Mouse (Mus musculus): ENCODE data around the gene Wdfy2.
"Not testable (repeated sequence)": the region's sequence is repeated elsewhere in the genome, so short reads cannot be mapped to it uniquely, and the experiment has no call there.

Wdfy2 gene

DNA sequence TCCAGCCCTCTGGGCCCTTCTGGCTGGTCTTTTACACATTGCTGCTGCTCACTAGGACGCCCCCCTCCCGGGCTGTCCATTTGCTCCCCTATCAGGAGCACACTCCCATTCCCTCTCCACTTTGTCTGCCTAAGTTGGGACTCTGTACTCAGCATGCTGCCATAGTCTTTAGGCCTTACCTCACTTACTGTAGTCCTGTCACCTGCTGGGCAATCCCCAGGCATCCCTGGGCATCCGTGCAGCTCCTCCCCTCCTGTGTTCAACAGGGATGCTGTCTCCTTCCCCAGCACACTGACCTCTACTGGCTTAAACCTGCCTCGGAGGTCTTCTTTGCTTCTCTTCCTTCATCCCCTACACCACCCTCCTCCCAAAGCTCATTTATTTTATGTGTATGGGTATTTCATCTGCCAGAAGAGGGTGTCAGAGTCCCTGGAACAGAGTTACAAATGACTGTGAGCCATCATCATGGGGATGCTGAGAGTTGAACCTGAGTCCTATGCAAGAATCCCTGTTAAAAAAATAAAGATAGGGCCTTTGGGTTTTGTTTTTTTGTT lies 44.7 kb downstream of the Wdfy2 start:
- peak; percentile 33 for DNase-seq

DNA sequence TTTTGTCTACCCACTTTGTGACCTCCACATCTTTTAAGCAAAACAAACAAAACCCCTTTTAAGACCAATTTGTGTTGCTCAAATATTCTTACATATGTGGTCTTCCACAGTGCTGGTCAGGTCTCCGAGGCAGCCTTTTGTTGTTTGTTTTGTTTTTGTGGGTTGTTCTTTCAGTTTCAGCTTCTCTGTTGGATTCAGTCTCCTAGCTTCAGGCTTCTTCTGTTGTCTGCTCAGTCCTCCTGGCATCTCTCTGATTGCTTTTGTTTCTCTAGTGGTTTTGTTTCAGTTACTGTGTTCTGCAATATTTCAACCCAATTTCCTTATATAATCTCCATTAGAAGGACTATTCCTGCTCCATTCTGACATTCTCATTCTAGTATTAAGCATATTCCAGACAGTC lies 46.1 kb downstream of the Wdfy2 start:
- no peak for DNase-seq

DNA sequence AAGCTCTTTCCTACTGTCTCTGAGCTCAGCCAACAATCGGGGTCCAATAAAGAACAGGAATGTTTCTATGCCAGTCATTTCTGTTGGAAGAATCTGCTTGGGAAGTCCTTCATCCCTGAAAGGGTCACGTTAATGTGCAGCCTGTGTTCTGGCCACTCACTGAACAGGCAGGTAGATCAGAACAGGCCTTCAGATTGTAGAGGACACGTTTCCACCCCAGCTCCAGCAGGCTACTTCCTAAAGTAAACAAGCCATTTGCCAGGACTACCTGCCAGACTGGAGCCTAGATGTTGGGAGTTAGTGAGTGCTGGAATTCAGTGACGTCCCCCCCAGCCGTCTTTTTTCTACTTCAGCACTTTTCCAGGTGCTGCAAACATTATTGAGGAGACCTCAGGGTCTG lies 46.7 kb downstream of the Wdfy2 start:
- no peak for DNase-seq

DNA sequence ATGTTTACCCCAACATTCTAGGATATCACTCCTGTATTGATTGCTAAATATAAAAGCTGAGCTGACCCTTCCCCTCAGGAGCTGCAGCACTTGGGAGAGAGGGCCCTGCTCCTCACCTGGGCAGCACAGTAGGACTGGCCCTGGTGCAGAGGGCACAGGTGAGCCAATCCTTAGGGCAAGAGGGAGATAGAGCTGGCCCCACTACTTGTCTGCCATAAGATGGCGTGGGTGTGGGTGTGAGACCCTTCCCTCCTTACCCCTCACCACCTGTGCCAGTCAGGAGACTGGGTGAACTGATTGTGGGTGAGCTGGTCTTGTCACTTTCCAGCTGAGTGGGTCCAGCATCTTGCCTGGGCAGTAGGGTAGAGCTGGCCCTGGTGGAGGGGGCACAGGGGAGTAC lies 47.2 kb downstream of the Wdfy2 start:
- DNase-seq, result no peak

DNA sequence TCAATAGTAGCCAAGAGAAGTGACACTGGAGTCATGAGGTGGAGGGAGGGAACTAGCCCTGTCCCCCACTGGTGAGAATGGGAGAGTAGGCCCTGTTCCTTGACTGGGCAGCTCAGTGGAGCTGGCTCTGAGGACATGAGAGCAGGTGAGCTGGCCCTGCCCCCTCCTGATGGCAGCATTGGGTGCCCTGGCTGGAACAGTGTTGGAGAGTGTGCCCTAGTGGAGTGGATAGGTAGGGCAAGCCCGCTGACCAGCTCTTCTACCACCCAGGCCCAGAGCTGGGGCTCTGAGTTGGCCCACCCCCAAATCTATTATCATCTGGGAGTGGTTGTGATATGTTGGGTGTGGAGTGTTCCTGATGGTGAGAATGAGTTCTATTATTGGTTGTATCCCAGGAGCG lies 47.7 kb downstream of the Wdfy2 start:
- no peak for DNase-seq

DNA sequence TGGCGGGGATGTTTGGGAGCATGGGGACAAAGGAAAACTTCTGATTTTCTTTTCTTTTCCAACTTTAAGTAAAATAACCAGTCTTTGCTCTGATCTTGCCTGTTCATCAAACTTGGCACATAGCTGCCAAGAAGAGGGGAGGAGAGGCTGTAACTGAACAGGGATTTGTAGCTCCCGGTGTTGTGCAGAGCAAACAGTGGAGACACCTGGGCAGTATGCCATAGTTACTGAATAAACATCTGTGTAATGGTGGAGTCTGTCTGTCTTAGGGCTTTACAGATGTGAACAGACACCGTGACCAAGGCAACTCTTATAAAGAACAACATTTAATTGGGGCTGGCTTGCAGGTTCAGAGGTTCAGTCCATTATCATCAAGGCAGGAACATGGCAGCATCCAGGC lies 53.9 kb downstream of the Wdfy2 start:
- DNase-seq, result no peak

DNA sequence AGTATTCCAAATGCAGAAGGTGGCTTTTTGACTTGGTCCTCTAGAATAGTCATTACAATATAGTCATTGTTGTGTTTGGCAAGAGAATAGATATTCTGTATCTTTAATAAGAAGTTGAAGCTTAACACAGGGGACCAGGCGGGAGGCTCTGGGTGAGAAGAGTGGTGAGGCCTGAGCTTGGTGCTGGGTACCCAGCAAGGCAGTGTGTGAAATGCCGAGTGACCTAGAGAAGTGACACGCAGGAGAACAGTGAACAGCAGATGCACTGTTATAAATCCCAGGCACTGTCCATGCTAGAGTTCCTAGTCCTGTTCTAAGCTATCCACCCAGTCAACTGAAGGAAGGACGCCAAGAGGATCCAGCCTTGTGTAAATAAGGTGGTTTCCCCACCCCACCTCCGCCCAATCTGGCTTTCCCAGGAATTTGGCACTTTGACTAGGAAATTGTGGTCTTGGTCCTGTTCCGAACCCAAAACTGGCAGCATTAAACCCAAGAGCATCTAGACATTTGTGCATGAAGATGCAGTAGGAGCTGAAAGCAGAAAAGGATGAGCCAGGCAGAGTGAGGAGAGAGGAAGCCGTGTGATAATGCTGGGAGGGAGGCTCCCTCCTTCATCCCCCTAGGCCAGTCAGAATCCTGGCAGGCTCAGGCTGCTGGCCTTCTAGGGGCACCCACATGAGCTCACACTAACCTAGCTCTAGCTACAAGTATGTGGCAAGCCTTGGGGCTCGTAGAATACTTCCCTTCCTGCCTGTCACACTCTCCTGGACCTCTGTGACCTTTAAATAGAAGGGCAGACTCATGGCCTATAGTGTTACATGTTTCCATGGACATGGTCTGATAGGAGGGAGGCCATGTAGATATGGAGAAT lies 55.5 kb downstream of the Wdfy2 start:
- no peak for DNase-seq

DNA sequence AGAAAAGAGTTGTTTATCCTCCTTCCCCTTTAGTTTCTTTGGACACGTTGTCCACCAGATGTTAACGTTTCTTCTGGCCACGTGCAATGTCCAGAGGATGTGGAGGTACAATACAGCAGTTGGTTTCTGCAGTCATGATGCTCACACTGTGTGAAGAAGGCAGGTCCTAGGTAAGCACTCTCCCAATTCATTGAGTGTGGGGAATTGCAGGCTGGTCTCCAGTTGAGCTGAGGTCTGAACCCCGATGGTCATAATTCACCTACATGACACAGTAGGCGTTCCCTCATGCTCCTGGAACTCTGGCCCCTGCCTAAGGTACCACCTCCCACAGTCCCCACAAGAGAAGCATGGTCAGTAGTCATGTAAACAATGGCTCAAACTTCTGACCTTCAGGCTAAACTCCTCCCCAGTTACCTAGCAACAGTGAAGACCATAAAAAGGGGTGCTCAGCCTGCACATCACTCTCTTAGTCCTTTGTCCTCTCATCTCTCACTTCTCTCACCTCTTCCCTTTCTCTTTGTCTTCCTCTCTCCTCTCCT lies 56.2 kb downstream of the Wdfy2 start:
- DNase-seq, result not testable (repeated sequence)

DNA sequence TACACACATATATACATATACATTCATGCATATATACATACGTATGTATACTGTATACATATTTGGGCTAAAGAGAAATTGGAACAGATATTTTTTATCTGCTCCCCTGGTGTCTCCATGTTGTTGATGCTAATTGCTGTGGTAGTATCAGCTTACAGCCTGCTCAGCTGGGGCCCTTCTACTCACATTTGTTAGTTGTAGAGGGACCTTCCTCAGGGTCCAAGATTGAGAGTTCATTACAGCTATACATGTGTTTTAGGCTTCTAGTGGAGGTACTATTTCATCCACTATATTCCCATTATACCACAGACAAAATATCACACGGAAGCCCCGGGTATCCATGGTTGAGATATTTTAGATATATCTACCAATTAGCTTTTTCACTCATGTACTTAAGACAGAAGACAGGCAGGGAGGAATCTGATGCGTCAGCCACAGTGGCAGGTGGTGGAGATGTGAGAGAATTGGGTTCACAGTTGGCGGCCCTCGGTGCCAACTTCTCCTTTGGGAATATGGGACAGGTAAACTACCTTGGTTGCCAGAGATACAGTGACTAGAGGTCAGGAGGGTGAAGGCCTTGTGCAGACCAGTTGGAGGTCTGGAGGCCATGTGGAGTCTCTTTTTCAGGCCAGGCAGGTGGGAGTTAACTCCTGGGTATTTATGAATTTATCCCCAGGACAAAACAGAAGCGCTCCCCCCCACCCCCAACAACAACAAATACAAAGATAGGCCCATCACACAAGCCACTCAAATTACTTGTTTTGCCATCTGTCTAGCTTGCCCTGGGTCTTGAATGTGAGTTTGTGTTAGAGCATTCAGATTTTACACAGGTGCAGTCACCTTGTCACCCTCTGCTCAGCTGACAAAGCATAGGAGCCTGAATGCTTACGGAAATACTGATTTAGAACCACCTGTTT lies 57.7 kb downstream of the Wdfy2 start:
- DNase-seq, result no peak

DNA sequence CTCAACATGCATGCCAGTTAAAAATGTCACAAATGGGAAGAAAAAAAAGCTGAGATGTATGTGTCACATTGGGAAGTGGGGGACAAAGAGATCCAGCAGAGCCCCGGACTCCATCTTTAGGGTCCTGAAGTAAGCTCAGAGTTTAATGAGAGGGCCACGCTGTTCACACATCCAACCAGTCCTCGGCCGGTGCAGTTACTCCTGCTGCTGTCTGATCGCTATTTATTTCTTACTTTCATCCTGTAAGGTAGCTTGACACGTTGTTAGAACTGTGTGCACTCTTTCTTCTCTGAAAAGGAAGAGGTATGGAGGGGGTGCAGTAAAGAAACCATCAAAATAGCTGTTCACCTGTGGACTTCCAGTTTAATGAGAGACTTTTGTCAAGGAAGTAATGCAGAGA lies 60.6 kb downstream of the Wdfy2 start:
- DNase-seq, result no peak

DNA sequence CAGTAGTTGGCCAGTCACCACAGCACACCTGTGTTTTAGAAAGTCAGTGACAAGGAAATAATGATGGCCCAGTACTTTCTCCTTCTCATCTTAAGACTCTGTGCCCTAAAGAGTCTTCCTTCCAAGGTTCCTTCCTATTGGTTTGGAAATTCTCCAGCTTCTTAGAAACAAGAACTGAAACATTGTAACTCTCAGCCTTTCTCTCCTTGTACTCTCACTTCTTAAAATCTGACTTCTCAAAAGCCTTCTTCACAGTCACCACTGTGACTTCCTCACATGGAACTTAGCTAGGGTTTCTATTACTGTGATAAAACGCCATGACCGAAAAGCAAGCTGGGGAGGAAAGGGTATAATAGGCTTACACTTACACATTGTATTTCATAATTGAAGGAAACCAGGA lies 70.4 kb downstream of the Wdfy2 start:
- no peak for DNase-seq

DNA sequence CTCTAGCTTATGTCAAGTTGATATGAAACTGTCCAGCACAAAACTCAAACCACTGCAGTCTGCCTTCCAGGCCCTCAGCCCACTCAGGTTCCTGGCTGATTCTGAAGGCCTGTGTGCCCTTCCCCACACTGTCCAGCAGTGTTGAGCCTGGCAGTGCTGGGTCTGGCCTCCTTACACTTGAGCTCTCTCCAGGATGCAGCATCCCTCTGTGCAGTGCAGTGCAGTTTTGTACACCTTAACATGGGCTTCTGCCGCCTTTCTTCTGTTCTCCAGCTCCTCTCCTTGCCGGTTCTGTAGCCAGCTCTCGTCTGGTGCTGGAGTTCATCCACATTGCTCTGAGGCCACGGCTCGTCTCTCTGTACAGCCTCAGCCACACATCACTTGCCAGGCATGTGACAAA lies 71.1 kb downstream of the Wdfy2 start:
- no peak for DNase-seq

DNA sequence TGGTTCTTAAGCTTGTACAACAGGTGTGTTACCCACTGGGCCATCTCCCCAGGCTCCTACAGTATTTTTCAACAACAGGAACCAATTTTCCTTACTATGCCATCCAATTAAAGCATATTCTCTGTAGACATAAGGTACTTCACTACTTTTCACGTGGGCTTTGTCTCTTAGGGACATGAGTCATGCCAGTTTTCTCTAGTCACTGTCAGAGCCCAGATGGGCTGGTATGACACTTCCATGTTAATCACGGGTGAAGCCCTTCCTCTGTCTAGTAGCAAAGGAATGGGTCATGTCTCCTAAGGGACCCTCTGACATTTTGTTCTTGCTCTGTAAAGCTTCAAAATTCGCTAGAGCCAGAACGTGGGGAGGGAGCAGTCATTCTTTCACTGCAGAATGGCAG lies 73.4 kb downstream of the Wdfy2 start:
- no peak for DNase-seq

DNA sequence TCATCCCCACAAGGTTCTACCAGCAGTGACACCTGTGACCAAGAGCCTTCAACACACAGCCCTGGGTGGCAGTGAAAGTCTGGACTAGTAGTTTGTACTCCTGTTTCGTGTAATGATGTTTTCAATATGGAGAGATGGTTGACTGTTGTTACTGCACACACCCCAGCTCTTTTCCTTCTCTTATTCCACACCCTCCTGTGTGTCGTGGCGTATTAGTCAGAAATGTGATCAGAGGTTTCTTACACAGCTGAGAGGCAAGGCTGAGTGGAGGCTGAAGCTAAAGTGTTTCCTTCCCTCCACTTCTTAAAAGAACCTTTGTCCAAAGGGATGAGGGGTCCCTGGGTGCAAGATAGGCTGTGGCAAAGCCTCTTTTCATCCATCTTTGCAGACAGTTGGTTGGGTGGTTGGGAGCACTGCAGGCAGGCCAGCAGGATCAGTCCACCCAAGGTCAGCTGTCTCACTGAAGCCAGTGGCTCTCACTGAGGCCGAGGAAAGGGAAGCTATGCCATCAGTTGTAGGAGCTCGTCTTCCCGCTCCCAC lies 77.7 kb downstream of the Wdfy2 start:
- DNase-seq, result no peak

DNA sequence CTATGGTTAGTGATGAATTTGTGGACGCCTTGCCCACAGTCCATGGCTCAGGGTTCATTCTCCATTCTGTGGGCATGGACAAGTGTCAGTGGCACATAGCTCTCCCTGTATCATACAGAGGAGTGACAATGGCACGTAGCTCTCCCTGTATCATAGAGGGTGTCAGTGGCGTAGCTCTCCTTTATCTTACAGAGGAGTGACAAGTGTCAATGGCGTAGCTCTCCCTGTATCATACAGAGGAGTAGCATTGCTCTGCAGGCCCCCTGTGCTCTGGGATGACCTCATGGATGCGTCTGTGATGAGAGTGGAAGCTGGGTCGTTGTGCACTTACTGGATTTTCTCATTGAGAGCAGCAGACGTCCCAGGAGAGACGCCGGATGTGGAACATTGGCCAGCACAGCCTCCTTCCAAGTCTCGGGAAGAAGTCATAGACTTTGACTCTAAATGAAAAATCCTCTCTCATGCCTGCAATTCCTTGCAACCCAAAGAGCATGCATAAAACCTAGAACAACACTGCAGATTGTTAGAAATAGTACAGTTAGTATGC lies 79.1 kb downstream of the Wdfy2 start:
- no peak for DNase-seq

DNA sequence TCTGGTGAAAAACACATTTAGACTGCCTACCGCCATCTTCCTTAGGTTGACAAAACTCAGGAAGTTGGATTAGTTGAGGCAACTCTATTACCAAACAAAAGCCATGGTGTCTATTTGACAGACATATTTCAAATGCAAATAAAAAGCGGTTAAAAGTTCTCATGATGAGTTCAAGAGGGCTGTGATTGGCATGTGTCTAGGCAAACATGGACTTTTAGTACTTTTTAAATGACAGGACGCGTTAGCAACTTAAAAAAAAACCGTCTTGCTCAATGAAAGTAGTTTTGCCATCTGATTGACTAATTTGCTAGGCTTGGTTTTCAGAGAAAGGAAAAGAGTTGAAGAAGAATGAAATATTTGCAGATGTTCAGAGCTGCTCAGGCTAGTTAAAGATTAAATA lies 83.9 kb downstream of the Wdfy2 start:
- no peak for DNase-seq

DNA sequence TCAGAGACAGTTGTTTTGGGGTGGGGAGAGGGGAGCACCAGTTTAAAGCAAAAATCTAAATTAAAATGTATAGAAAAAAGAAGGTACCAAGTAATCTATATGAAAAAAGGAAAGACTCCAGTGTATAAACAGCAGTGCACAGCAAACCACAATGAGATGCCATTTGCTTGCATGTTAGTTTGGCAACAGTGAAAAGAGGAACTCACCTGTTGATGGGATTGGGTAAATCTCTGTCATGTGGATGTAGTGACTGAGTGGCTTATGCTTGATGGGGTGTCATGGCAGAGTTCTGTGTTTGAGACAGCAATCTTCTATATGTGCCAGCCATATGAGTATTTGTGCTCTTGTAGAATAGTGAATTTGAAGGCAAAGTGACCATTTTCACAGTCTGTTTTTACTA lies 85.2 kb downstream of the Wdfy2 start:
- DNase-seq, result no peak

DNA sequence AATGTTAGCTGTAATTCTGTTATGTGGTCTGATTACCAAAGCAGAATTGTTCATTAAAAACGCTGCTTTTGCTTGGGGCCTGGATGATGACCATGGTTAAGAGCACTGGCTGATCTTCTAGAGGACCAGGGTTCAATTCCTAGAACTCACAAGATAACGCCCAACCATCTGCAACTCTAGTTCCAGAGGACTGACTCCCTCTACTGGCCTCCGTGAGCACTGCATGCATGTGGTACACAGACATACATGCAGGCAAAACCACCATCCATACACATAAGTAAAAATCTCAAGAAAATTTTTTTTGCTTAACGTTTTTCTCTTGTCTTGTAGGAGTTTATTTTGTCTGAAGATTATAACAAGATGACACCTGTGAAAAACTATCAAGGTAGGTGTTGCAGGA lies 87.3 kb downstream of the Wdfy2 start:
- DNase-seq, result peak; percentile 57

DNA sequence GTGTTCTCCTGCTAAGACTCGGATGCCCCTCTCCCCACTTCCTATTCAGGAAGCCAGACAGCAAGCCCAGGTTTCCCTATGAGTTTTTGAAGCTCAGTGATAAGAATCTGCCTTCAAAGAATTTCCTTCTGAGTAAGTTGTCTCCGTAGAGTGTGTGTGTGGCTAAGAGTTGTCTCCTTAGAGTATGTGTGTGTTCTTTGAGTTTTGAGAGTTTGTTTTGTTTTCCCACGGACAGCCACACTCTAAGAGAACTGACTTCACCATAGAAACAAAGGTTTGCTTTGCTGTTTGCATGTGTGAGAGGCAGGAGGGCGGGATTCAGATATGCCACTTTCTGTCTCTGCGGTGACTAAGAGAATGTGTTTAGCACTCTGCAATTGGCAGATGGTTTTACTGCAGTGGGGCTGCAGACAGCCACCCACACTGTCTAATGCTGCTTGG lies 90.6 kb downstream of the Wdfy2 start:
- no peak for DNase-seq

DNA sequence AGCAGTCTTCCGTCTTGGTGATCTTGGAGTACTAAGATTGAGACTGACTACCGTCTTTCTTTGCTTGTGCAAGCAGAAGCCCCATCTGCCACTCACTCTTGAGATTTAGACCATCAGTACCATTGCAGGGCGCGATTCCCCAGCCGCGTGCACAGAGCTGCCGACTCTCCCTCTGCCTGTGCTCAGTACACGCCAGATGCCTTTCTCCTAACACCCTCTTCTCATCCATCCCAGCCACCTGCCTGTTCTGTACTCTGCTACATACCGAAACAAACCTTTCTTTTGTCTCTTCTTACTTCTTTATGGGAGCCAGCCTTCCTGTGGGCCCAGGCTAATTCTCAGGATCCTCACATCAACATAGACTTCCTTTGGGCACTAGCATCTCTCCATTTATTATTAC lies 97.9 kb downstream of the Wdfy2 start:
- no peak for DNase-seq

DNA sequence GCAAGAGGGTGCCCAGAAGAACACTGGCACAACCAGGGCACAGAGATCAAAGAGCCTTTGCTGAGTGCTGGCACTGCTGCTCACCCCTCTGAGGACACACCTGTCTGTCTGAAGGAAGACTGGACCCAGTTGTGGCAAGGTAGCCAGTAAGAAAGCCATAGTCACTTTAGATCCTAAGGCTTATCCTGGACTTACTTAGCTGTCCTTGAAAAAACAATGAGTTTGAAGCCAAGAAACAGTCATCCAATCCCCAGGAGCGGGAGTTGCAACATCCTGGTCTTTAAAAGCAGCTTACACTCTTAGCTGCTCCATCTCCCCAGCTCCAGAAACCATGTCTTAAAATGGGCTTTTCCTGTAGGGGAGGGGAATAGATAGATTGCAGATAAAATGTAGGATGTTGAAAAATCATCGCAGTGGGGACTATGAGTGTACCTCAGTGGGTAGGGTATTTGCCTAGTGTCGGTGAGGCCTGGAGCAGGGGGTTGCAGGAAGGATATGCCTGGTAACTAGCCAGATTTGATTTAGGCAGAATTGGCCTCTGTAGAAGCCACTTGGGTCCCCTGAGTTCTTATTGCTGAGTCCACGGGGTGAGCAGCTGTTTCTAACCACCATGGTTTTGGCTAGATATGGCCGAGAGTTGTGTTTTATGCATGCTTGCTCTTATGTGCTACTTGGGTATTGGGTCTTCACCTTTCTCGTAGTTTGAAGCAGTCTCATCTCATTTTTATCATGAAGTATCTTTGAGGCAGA lies 99.3 kb downstream of the Wdfy2 start:
- no peak for DNase-seq

DNA sequence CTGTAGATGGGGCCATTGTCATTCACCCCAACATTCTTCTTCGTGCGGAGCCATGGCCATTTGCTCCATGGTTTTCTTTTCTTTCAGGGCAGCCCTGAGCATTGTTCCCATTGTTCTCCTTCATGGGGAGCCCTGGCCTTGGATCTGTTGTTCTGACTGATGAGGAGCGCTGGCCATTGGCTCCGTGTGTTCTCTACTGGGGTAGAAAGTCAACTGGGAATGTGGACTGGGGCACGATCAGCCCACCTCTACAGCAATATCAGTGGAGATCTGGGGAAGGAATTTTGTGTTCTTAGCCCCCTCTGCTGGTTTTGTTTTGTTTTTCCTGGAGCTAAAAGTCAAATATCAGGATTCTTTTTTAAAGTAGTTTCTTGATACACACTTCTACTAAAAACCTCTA lies 100.2 kb downstream of the Wdfy2 start:
- DNase-seq, result no peak

Data from thymus, postnatal 4 days (tissue).